Mouse (Mus musculus) kidney, adult 8-10 months (tissue): ENCODE measurements around the gene Supv3l1.
"Not testable (repeated sequence)": the region's sequence is repeated elsewhere in the genome, so short reads cannot be mapped to it uniquely, and the experiment has no call there.

Experiments
- DNase-seq, 2 experiments: peaks; one replicate each; pipeline ENCODE4 v3.0.0; 2022

Gene Supv3l1

GRCm38 (mm10) chr10:62449364-62450279 lies at the start of gene Supv3l1, which contains the start of gene 4930507D05Rik:
Supv3l1 (minus strand) TSS chr10:62449738.
4930507D05Rik (plus strand) TSS chr10:62449489.
- peak; percentile 82 to 88 for DNase-seq

DNA sequence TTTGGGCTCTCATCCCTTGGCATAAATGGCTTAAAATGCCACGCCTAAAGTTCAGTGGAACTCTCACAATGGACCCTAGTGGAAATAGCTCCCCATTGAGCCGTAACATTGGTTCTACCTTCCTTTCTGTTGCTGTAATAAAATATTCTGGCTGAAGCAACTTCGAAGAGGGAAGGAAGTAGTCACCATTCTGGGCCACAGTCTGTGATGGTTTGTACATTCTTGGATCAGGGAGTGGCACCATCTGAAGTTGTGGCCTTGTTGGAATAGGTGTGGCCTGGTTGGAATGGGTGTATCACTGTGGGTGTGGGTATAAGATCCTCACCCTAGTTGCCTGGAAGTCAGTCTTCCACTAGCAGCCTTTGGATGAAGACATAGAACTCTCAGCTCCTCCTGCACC lies 42.1 kb upstream of the Supv3l1 start:
- DNase-seq = not testable (repeated sequence)

DNA sequence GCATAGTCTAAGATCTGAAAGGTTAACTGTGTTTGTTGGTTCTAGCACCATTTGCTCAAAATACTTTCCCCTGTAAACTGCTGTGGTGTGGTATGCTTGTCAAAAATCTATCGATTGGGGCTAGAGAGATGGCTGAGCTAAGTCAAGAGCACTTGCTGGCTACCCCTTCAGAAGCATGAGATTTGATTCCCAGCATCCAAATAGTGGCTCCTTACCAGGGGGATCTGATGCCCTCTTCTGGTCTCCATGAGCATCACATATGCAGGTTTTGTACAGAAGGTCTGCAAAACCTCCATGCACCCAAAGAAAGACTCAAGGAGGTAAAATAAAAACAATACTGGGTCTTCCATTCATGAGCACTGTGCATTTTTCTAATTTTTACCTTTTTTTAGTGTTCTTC lies 38.7 kb upstream of the Supv3l1 start:
- DNase-seq = peak; percentile 44 to 64

- DNase-seq = peak; percentile 99 to 100
Observed at GRCm38 (mm10) chr10:62486618-62487415, 37.3 kb upstream of the Supv3l1 start, which contains the start of gene Vps26a. Vps26a (minus strand) TSS chr10:62486805.

GRCm38 (mm10) chr10:62485878-62486582 lies 36.5 kb upstream of the Supv3l1 start:
- DNase-seq = no peak

DNA sequence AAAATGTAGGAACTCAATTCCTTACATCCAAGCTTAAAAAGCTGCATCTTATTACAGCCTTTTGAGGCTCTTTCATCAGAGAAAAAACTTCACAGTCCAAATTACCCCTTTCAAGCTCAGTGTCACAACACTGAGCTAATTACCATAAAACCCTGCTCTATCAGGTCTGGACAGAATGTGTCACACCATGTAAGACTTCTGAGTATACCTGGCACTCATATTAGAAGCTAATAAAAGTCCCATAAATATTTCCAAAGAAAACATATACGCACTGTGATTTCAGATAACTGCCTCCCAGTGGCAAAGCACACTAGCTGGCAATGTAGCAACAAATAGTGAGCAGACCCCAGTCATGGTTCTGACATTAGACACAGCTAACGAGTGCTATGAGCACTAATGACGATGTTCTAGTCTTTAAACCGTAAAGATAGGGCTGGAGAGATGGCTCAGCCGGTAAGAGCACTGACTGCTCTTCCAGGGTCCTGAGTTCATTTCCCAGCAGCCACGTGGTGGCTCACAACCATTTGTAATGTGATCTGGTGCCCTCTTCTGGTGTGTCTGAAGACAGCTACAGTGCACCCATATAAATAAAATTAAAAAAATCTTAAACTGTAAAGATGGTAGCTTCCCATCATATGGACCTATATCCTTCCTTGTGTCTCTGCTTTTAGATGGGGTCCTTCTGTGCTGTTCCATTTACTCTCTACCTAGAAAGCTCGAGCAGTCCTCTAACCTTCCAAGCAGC lies 31.7 kb upstream of the Supv3l1 start:
- no peak for DNase-seq

DNA sequence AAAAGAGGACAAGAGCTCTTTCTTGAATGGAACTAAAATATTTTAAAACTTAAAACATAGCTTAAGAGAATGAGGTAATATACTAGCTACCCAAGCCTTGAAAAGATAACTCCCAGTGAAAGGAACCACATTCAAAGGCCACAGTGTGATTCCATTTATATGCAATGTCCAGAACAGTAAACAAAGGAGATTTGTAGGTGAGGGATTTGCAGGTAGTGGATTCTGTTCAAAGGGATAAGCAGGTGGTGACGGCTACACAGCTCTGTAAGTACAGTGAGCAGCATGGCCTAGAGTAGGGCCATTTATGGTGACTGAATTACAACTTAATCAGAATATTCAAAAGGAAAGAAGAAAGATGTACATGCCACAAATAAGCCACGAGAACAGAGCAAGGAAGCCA lies 27.4 kb upstream of the Supv3l1 start:
- DNase-seq = no peak

DNA sequence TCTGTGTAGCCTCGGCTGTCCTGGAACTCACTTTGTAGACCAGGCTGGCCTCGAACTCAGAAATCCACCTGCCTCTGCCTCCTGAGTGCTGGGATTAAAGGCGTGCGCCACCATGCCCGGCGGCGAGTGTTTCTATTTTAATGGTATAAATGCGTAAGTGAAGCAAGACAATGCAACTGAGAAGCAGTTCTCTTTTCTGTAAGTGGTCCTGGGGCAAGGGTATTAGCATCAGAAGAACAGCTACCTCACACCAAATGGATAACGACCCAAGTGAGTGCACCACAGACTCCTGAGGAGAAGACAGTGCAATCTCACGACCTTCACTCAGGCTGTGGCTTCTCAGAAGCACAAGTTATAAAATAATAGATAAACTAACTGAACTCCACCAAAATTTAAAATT lies 25.4 kb upstream of the Supv3l1 start:
- DNase-seq = no peak

DNA sequence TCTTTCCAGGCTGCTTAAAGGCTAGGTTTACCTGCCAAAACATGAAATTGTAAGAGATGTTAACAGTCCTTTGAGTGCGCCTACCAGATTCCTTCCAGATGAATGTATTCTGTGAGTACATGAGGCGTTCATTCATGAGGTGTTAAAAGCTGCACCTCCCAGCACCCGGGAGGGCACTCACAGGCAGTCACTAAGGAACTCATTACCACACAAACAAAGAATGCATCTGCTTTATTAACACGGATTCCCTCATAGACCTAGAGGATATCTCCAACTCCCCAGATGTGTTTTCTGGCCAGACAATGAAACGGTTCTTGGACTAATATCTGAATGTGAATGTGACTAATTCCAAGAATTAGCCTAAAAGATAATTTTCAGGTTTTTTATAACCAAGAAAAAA lies 21.6 kb upstream of the Supv3l1 start:
- no peak for DNase-seq

DNA sequence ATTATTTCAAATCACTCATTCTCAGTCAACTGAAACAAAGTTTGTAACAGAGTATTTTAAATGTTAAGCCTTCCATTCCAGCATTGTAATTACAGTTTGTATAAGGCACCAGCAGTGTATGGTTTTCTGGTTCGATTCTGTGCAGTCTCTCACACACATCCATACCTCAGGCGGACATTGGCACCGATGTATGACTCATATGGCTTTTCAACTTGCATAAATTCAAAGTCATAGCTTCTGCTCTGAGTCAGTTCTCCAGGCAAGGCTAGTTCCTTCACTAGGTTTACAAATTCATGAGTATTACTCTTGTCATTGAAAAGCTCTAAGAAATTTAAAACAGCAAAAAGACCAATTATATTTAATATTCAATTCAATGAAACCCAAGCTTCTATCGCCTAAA lies 20.2 kb upstream of the Supv3l1 start:
- no peak for DNase-seq

DNA sequence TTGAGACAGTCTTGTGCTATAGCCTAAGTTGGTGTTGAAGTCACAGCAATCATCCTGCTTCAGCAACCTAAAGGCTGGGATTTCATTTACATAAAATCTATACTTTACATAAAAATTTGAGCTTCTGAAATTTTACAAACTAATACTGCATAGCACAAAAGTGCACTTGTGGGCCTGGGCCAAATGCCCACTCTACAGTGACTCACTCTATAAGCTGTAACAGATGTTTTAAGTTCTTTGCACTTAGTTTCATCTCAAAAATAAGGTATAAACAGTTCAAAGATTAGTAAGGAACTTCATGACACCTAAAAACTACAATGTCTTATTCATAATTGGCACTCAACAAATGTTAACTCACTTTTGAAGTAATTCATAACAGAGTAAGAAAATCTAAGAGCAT lies 11.8 kb upstream of the Supv3l1 start:
- no peak for DNase-seq

DNA sequence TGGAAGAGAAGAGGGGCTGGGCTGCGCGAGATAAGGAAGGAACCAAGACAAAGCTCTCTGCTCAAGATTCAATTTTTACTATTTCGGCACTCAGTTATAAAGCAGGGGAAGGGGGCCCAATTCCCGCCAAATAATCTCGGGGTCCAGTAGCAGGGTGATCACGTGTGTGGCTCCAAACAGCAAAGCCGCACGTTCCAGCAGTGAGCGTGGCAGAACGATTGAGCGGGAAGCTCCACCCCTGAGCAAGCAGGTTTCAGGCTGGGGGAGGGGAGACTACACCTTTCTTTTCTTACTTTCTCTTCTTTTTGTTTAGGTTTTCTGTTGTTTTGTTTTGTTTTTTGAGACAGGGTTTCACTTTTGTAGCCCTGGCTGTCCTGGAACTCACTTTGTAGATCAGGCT lies 2.5 kb upstream of the Supv3l1 start:
- not testable (repeated sequence) for DNase-seq

DNA sequence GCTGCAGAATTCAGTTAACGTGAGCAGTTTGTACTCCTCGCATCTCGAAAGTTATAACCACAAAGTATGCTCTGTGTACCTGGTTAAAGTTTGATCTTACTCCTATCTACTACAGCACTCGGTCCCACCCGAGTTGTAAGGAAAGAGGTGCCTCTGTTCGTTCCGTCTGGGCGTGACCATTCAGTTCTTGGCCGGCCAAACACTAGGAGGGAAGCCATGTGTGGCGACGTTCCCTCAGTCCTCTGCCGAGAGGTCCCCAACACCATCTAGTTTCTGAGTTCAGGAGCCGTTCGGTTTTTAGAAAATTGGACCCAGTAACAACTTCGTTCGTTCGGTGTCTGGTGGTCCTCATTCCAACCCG lies 722 bp upstream of the Supv3l1 start:
- DNase-seq = no peak

GRCm38 (mm10) chr10:62430427-62430826 lies 19.1 kb downstream of the Supv3l1 start:
- no peak for DNase-seq

DNA sequence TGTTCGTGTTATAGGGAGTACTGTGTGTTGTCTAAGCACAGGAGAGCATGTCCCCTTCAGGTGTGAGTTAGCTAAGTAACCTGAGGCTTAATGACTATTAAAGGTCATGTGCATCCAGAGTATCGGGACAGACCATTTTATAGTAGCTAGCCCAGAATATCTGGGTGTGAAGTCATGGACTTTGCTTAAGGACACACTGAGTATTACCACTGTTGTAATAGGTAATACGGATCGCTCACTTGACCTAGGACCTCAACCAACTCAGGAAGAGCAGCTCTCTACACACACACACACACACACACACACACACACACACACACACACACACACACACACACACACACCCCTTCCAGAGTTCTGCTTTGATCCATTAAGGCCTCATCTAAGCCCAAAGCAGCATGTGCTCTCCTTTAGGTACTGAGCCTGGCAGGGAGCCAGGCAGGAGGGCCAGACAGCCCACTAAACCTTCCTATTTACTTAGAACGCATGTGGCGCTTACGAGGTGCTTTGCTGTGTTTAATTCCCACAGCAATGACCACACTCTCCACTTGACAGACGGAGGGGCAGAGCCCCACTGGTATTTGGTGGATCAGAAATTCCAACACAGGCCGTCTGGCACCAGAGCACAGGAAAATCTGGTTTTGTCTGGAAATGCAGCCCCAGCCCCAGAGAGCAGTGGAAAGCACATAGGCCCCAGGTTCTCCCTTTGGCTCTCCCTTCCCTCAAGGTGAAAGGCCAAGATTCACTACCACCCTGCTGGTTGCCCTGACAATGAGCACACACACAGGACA lies 24.3 kb downstream of the Supv3l1 start:
- peak in 1 of 2 experiments; percentile 15 for DNase-seq

DNA sequence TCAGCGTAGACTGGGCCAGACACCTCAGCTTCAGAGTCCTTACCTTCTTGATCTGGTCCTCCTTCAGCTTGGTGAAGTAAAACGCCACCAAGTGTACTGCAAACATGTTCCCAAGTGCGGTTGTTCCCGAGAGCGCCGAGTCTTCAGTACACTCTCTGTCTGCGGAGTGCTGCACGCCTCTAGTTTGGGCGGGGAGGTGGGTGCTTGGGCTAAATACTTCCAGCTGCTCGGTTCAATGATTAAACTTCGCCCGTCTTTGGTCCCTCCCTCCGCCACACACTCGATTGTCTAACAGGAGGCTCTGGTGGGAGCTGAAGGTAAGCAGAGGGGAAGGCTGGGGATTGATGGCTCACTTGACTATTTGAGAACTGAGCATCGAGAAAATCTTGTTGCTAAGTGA lies 27.3 kb downstream of the Supv3l1 start, which contains the start of gene Hkdc1:
Gene Hkdc1 (minus strand): TSS at position 237 of the 400 bp plus-strand sequence.
- peak in 1 of 2 experiments; percentile 15 for DNase-seq

DNA sequence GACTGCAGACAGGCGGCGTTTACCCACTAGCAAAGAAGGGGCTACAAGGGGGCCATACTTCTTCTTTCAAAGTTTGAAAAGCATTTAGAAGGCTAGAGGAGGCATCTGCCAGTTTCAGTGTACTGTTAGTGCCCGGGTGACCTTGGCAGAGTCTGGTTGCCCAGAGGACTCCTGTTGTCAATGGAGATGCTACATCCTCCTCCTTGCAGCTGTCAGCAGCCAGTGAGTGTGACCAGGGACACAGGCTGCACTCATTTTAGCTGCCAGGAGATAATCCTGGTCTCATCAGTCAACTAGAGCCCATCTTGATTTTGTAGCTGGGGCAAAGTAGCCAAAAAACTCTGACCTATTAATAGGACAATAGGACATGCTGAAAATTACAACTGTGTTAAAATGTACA lies 28.4 kb downstream of the Supv3l1 start:
- no peak for DNase-seq

- no peak for DNase-seq
Observed at GRCm38 (mm10) chr10:62420399-62420798, 29.1 kb downstream of the Supv3l1 start.

- no peak for DNase-seq
Observed at GRCm38 (mm10) chr10:62419422-62419821, 30.1 kb downstream of the Supv3l1 start.

- DNase-seq = no peak
Observed at GRCm38 (mm10) chr10:62418831-62419356, 30.6 kb downstream of the Supv3l1 start.

GRCm38 (mm10) chr10:62413606-62413982 lies 35.9 kb downstream of the Supv3l1 start:
- no peak for DNase-seq
